Mouse (Mus musculus) midbrain, embryonic 14.5 days (tissue): ENCODE results near the gene Kcng1. TPM values are rescaled to one million over a fixed set of nuclear protein-coding genes. Genes with fewer than 3 reads are reported as not detected.

Experiments used
- ATAC-seq: fragments of 200-750 bp; cut with Nextera tagmentation; 2 replicates; pipeline ENCODE4 v1.8.0; 2017; ENCODE audit warnings: moderate number of reproducible peaks, moderate library complexity; ENCODE audit not compliant: low FRiP score, low TSS enrichment
- DNase-seq: peaks from one replicate; pipeline ENCODE4 v3.0.0-alpha.2; 2015
- H3K27ac ChIP-seq: fragments of 300-500 bp; sonication (generic); replicated peaks from 2 replicates; pipeline ENCODE4 v1.5.1; 2014; ENCODE audit warnings: mild to moderate bottlenecking, low read depth, low read length, moderate library complexity
- H3K27me3 ChIP-seq: fragments of 300-500 bp; sonication (generic); 2 replicates; pipeline ENCODE4 v1.6.1; 2014; ENCODE audit warnings: low read length, control low read depth, mixed read lengths; ENCODE audit not compliant: control insufficient read depth, insufficient read depth
- H3K36me3 ChIP-seq: fragments of 300-500 bp; sonication (generic); 2 replicates; pipeline ENCODE4 v1.6.1; 2014; ENCODE audit warnings: low read length, control low read depth; ENCODE audit not compliant: control insufficient read depth, insufficient read depth
- H3K4me1 ChIP-seq: fragments of 300-500 bp; sonication (generic); 2 replicates; pipeline ENCODE4 v1.6.1; 2014; ENCODE audit warnings: mild to moderate bottlenecking, antibody characterized with exemption, low read length, control low read depth; ENCODE audit not compliant: control insufficient read depth, insufficient read depth
- H3K4me2 ChIP-seq: fragments of 300-500 bp; sonication (generic); 2 replicates; pipeline ENCODE4 v1.6.1; 2014; ENCODE audit warnings: mild to moderate bottlenecking, low read length, moderate library complexity
- H3K4me3 ChIP-seq: fragments of 300-500 bp; sonication (generic); replicated peaks from 2 replicates; pipeline ENCODE4 v1.5.1; 2014; ENCODE audit warnings: low read depth, low read length
- H3K9ac ChIP-seq: fragments of 300-500 bp; sonication (generic); replicated peaks from 2 replicates; pipeline ENCODE4 v1.6.1; 2014; ENCODE audit warnings: mild to moderate bottlenecking, low read length, moderate library complexity
- H3K9me3 ChIP-seq: fragments of 300-500 bp; sonication (generic); 2 replicates; pipeline ENCODE4 v1.6.1; 2016; ENCODE audit warnings: low read length, control low read depth, mixed read lengths; ENCODE audit not compliant: control insufficient read depth
- WGBS: fragments of 180-500 bp; shearing (Covaris S2); extraction: QIAGEN DNeasy Blood & Tissue Kit; methylation state at CpG from one replicate; pipeline ENCODE4 v1.1.7; 2014; 5-methylcytosine and 5-hydroxymethylcytosine counted together
- polyA plus RNA-seq: library from polyadenylated mRNA; unstranded; fragments of >200 nt; fragmentation: Nextera tagmentation; extraction: Ambion mirVana; gene quantifications from 2 replicates; pipeline ENCODE4 v1.2.1, GENCODE M21; 2014

Kcng1 gene
- polyA plus RNA-seq, 1 experiment from 2014 or later = 3.0 TPM

DNA sequence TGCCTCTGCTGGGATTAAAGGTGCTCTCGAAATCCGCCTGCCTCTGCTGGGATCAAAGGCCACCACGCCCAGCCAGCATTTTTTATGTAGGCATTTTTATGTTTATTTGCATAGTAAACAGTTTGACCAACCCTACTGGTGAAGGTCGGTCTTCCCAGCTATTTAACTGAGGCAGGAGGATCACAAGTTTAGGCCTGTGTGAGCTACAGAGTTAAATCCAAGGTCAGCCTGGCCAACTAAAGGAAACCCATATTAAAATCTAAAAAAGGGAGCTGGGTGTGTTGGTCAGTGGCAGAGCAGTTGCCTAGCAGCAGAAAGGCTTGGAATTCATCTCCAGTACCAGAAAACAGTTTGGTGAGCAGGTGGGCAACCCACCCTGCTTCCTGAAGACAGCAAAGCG is 48.2 kb downstream of the Kcng1 start:
- ATAC-seq = no peak
- Histone ChIP-seq H3K4me2 (no peak overlapping the region), H3K4me3 (no peak overlapping the region), H3K36me3 (peaks cover 8% of the 10 kb centered on the region; the same call in 1 of the 2 replicates), H3K4me1 (peaks cover 26% of the 10 kb centered on the region), H3K9me3 (no peaks in the 10 kb centered on the region), H3K9ac (no peak overlapping the region), H3K27ac (no peak overlapping the region), H3K27me3 (no peaks in the 10 kb centered on the region)
- DNase-seq = no peak
- whole genome bisulfite sequencing = 94% methylated on average over 5 of the region's 5 CpGs

DNA sequence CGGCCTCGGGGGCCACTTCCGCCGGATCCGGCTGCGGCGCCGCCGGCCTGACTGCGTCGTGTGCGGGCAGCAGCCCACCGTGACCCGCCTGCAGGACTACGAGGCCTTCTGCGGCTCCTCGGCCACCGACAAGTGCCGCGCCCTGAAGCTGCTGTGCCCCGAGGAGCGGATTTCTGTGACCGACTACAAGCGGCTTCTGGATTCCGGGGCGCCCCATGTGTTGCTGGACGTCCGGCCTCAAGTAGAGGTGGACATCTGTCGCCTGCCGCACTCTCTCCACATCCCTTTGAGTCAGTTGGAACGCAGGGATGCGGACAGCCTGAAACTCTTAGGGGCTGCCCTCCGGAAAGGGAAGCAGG is 50.1 kb downstream of the Kcng1 start:
- no peaks in the 10 kb centered on the region for H3K9me3 ChIP-seq
- peak overlapping the region; percentile 98 for H3K4me2 ChIP-seq
- peaks cover 13% of the 10 kb centered on the region for H3K36me3 ChIP-seq
- peak overlapping the region; percentile 98 for H3K4me3 ChIP-seq
- no peaks in the 10 kb centered on the region for H3K27me3 ChIP-seq
- H3K9ac ChIP-seq = peak overlapping the region; percentile 88
- ATAC-seq = no peak
- 64% methylated on average over 33 of the region's 33 CpGs for WGBS
- peaks cover 30% of the 10 kb centered on the region for H3K4me1 ChIP-seq
- DNase-seq = no peak
- H3K27ac ChIP-seq = no peak overlapping the region

DNA sequence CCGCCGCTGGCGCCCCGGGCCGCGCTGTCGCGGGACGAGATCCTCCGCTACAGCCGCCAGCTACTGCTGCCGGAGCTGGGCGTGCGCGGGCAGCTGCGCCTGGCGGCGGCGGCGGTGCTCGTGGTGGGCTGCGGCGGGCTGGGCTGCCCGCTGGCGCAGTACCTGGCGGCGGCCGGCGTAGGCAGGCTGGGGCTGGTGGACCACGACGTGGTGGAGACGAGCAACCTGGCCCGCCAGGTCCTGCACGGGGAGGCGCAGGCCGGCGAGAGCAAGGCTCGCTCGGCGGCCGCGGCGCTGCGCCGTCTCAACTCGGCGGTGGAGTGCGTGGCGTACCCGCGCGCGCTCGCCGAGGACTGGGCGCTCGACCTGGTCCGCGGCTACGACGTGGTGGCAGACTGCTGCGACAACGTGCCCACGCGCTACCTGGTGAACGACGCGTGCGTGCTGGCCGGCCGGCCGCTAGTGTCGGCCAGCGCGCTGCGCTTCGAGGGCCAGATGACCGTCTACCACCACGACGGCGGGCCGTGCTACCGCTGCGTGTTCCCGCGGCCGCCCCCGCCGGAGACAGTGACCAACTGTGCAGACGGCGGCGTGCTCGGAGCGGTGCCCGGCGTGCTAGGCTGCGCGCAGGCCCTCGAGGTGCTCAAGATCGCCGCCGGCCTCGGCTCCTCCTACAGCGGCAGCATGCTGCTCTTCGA is 50.6 kb downstream of the Kcng1 start:
- no peak for DNase-seq
- H3K9ac ChIP-seq = peak overlapping the region; percentile 88
- H3K36me3 ChIP-seq = peaks cover 18% of the 10 kb centered on the region
- H3K27me3 ChIP-seq = no peaks in the 10 kb centered on the region
- no peaks in the 10 kb centered on the region for H3K9me3 ChIP-seq
- peak overlapping the region; percentile 98 for H3K4me2 ChIP-seq
- H3K27ac ChIP-seq = peak overlapping the region; percentile 95
- H3K4me3 ChIP-seq = peak overlapping the region; percentile 98
- H3K4me1 ChIP-seq = peaks cover 30% of the 10 kb centered on the region
- 4% methylated on average over 96 of the region's 105 CpGs for WGBS
- peak; percentile 63 for ATAC-seq

DNA sequence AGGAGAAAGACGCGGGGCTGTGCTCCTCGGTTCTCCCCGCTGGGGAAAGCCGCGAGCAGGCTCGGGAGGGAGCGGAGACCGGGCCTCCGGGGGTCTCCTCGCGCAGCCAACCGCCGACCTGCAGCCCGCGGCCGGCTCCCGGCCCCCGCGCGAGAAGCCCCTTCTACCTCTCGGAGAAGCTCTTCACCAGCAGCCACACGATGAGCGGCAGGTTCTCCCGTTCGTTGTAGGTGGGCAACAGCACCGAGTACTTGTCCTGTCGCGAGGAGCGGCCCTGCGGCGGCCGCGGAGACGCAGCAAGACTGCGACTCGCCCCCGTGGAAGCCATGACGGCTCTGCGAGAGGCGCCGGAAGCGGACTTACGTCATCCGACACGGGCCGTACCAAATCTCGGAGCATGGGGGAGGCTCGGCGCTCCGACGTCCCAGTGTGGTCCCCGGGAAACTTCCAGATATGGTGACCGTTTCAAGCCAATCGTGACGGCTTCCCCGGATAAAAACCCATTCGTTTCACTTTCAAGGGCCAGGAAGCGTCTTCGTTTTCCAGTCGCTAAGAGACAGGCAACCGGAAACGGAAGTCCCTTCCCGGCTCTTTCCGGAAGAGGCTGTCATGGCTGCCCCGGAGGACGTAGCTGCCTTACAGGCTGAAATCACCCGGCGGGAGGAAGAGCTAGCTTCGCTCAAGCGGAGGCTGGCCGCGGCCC is 51.4 kb downstream of the Kcng1 start, which contains the start of the genes Gm20716, Dpm1 and Mocs3:
Gm20716 (minus strand) TSS at position 339 of the 703 bp plus-strand sequence.
Dpm1 (minus strand) TSS at position 566 of the 703 bp plus-strand sequence.
Mocs3 (plus strand) TSS at position 597 of the 703 bp plus-strand sequence.
- under 1% methylated on average over 73 of the region's 73 CpGs for WGBS
- H3K4me2 ChIP-seq = peak within 1 kb of the TSS; percentile 98
- H3K4me3 ChIP-seq = peak within 1 kb of the TSS; percentile 98
- H3K4me1 ChIP-seq = peaks cover 30% of the 10 kb centered on the region
- H3K9ac ChIP-seq = peak within 1 kb of the TSS; percentile 88
- peak; percentile 93 for DNase-seq
- peak; percentile 88 for ATAC-seq
- no peaks in the 10 kb centered on the region for H3K9me3 ChIP-seq
- peak within 1 kb of the TSS; percentile 95 for H3K27ac ChIP-seq
- peaks cover 25% of the 10 kb centered on the region for H3K36me3 ChIP-seq
- no peaks in the 10 kb centered on the region for H3K27me3 ChIP-seq

DNA sequence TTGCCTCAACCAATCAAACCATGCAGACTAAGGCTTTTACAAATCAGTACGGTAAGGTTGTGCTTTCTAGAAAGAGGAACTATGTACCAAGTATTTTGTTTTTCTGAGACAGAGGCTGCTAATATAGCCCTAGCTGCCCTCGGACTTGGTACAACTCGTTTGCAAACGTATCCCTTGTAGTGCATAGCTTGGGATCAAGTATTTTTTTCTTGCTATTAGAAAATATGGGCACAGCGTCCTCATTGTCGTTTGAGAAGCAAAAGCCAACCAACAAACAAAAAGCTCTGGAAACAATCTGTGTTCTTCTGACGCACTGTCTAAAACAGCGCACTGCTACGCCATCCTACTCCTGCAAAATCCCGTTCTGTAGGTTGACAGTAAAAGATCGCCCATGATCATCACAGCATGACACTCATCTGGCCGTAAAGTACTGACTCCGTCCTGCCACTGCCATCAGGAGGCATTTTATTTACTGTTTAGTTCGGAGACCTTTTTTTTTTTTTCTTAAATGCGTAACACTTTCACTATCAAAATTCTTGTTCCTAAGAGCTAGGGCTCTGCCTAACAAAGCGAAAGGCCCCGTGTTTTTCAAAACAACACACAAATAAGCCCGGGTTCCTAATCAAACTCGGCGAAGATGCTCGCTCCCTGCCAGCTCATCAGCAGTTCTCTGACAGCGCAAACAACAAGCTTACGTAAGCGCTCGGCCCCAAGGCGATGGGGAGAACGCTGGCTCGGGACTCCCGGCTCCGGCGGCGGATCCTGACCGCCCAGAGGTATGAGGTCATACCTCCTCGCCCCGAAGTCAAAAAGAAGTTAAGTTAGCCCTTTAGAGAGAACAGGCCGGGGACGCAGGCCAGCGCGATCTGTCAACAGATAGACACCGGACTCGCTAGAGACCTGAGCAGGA is 52.2 kb downstream of the Kcng1 start:
- no peak for ATAC-seq
- peak overlapping the region; percentile 98 for H3K4me3 ChIP-seq
- peak; percentile 23 for DNase-seq
- H3K9ac ChIP-seq = peak overlapping the region; percentile 88
- 21% methylated on average over 41 of the region's 41 CpGs for WGBS
- H3K9me3 ChIP-seq = no peaks in the 10 kb centered on the region
- peak overlapping the region; percentile 95 for H3K27ac ChIP-seq
- peaks cover 30% of the 10 kb centered on the region for H3K4me1 ChIP-seq
- H3K4me2 ChIP-seq = peak overlapping the region; percentile 98
- H3K27me3 ChIP-seq = no peaks in the 10 kb centered on the region
- peaks cover 33% of the 10 kb centered on the region for H3K36me3 ChIP-seq

DNA sequence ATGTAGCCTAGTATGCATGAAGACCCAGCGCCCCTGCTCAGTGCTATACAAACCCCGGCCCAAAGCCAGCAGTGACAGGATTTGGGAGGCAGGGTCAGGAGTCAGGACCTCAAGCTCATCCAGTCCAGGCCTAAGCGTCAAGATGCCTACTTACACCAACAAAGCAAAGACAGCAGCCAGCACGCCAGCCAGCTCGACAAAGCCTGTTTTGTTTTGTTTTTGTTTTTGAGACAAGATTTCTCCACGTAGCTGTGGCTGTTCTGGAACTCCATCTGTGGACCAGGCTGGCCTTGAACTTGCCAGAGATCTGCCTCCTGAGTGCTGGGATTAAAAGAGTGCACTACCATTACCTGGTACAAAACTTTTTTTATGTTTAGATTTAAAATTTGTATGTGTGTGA is 58.2 kb downstream of the Kcng1 start:
- no peaks in the 10 kb centered on the region for H3K27me3 ChIP-seq
- no peak overlapping the region for H3K9ac ChIP-seq
- no peak overlapping the region for H3K4me3 ChIP-seq
- no peak overlapping the region for H3K4me2 ChIP-seq
- no peak overlapping the region for H3K27ac ChIP-seq
- ATAC-seq (no peak), DNase-seq (no peak)
- peaks cover 74% of the 10 kb centered on the region for H3K36me3 ChIP-seq
- 0 out of 2 replicates have a peak, but pooled peaks cover 4% of the 10 kb centered on the region for H3K4me1 ChIP-seq
- H3K9me3 ChIP-seq = no peaks in the 10 kb centered on the region
- WGBS = 90% methylated on average over 6 of the region's 6 CpGs

DNA sequence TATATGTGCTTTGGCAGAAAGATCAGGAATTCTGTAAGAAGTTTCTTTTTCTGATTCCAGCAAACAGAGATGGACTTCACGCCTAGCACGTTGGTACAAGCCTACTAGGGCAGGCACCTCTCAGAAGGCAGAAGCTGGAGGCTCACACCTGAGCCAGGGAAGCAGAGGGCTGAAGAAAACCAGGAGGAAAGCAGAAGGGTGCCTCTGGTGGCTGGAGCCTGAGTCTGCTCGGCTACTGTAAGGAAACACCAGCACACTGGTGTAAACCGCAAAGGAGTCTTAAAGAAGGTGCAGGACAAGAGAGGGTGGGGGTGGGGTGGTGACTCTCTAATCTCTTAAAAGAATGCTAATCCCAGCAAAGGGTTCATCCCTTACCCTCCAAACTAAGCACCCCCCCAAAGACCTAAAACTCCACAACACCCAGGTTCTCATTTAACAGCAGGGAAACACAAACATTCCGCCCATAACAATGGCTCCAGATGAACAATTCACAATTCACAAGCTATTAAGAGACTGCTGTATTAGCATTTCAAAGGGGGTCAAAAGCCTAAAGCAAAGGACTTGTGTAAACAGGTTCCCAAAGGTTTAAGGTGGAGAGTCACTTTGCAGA is 67.6 kb downstream of the Kcng1 start:
- WGBS = 40% methylated on average over 5 of the region's 5 CpGs
- Histone ChIP-seq H3K4me1 (no peaks in the 10 kb centered on the region), H3K27me3 (no peaks in the 10 kb centered on the region), H3K9me3 (no peaks in the 10 kb centered on the region), H3K27ac (no peak overlapping the region), H3K4me3 (no peak overlapping the region), H3K9ac (no peak overlapping the region), H3K36me3 (peaks cover 91% of the 10 kb centered on the region), H3K4me2 (no peak overlapping the region)
- ATAC-seq (no peak), DNase-seq (no peak)
